Mouse (Mus musculus) MEL (cell line): Measurements from ENCODE around the gene Zfp512b.

Experiments
- CTCF ChIP-seq, 3 experiments: IDR thresholded peaks in 2 of 3; conservative IDR thresholded peaks in 1 of 3; 2 replicates each; pipeline ENCODE4 v1.5.1; 2011 to 2012; ENCODE audit warnings: low read length in 3 of 3, low read depth in 2 of 3, mild to moderate bottlenecking in 2 of 3, improper control_type of control experiment in 1 of 3, inconsistent platforms in 1 of 3, mixed read lengths in 1 of 3, moderate library complexity in 1 of 3; ENCODE audit not compliant: control insufficient read depth in 1 of 3, insufficient read depth in 1 of 3, poor library complexity in 1 of 3, severe bottlenecking in 1 of 3
- EP300 ChIP-seq, 2 experiments: IDR thresholded peaks; 2 replicates each; pipeline ENCODE4 v1.6.1; 2011; ENCODE audit warnings: improper control_type of control experiment in 2 of 2, low read length in 2 of 2, low read depth in 1 of 2, mild to moderate bottlenecking in 1 of 2
- GABPA ChIP-seq: IDR thresholded peaks from 2 replicates; pipeline ENCODE4 v1.6.1; 2012; ENCODE audit warnings: low read depth, mild to moderate bottlenecking, inconsistent platforms, low read length, improper control_type of control experiment, moderate library complexity
- MAZ ChIP-seq: IDR thresholded peaks from 2 replicates; pipeline ENCODE4 v1.6.1; 2012; ENCODE audit warnings: low read depth, mild to moderate bottlenecking, inconsistent platforms, low read length, improper control_type of control experiment
- MXI1 ChIP-seq: IDR thresholded peaks from 2 replicates; pipeline ENCODE4 v1.6.1; 2011; ENCODE audit warnings: mild to moderate bottlenecking, low read depth, low read length, improper control_type of control experiment
- MYC ChIP-seq: IDR thresholded peaks from 2 replicates; pipeline ENCODE4 v1.6.1; 2011; ENCODE audit warnings: low read depth, mild to moderate bottlenecking, low read length, improper control_type of control experiment, moderate library complexity
- NELFE ChIP-seq: IDR thresholded peaks from 2 replicates; pipeline ENCODE4 v1.6.1; 2011; ENCODE audit warnings: low read depth, low read length, improper control_type of control experiment
- POLR2A ChIP-seq, 2 experiments: IDR thresholded peaks; 2 replicates each; pipeline ENCODE4 v1.6.1; 2011 to 2012; ENCODE audit warnings: low read length in 2 of 2, mild to moderate bottlenecking in 2 of 2, control low read depth in 1 of 2, improper control_type of control experiment in 1 of 2, low read depth in 1 of 2, moderate library complexity in 1 of 2; ENCODE audit not compliant: control insufficient read depth in 1 of 2, insufficient read depth in 1 of 2, poor library complexity in 1 of 2
- TAL1 ChIP-seq: IDR thresholded peaks from 2 replicates; pipeline ENCODE4 v1.6.1; 2012; ENCODE audit warnings: mild to moderate bottlenecking, inconsistent platforms, low read length, moderate library complexity, mixed read lengths
- USF2 ChIP-seq, 2 experiments: IDR thresholded peaks; 2 replicates each; pipeline ENCODE4 v1.6.1; 2011 to 2012; ENCODE audit warnings: improper control_type of control experiment in 2 of 2, low read length in 2 of 2, borderline replicate concordance in 1 of 2, inconsistent platforms in 1 of 2, low read depth in 1 of 2, mild to moderate bottlenecking in 1 of 2; ENCODE audit not compliant: insufficient read depth in 1 of 2

DNA sequence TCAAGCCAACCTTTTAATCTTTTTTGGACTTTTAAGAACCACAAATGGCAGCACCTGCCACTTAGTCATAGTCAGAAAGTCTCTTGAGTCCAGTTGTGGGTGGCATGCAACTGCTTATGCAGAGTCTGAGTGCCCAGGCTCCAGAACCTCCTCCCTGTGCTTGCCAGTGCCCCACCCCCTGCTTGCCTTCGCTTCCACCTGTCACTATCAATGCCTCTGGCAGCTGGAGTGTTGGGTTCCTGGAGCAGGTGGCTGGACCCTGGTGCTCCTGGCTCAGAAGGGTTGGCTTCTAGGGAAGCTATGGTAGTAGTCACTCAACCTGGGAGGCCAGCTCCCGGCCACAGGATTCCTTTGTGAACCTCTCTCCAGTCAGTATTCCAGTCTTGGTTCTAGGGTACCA is 42.4 kb downstream of the Zfp512b start:
- TF ChIP-seq MXI1 (no peak), TAL1 (no peak), NELFE (no peak), EP300 (IDR thresholded peaks at IDR 0.05; ENCODE audit: low read depth in 1 of 2, low read length in 2 of 2) (no peak), CTCF (IDR thresholded peaks at IDR 0.05 in 2 of 3, conservative IDR thresholded peaks at IDR 0.05 in 1 of 3; ENCODE audit: control insufficient read depth in 1 of 3, insufficient read depth in 1 of 3, low read depth in 2 of 3, low read length in 3 of 3, poor library complexity in 1 of 3, severe bottlenecking in 1 of 3) (no peak), USF2 (IDR thresholded peaks at IDR 0.05; ENCODE audit: borderline replicate concordance in 1 of 2, insufficient read depth in 1 of 2, low read depth in 1 of 2, low read length in 2 of 2) (no peak), POLR2A (IDR thresholded peaks at IDR 0.05; ENCODE audit: control insufficient read depth in 1 of 2, insufficient read depth in 1 of 2, low read depth in 1 of 2, low read length in 2 of 2, poor library complexity in 1 of 2) (no peak), MYC (no peak), GABPA (no peak), MAZ (no peak)
